Mouse (Mus musculus) adipocyte (in vitro differentiated cells): ENCODE results near the gene Hs2st1.
A peak's percentile ranks its signal among the peaks of the same experiment; 100 is the strongest.

ENCODE experiments used
- DNase-seq: peaks from one replicate; pipeline ENCODE4 v3.0.0-alpha.2; 2016; ENCODE audit warnings: low spot score

Gene Hs2st1

DNA sequence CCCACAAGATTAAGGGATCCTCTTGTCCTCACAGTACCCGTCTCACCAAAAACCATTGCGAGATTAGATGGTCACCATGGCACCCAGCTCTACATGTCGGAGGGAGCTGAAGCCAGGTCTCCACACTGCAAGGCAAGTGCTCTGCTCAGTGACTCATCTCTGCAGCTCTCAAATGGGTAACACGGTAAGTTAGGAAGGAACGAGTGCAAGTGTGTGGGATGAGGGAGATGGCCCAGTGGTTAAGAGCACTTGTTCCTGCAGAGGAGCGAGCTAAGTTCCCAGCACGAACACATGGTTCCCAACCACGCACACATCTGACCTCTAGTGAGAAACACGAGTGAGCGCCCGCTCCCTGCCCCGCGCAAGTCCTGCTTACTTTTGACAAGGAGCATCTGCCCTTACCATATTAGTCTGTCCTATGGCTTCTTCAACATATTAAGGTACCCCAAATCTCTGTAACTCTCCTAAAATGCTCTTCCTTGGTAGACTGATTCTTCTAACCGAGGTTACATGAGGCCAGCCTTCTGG lies 132.0 kb downstream of the Hs2st1 start:
- DNase-seq = no peak

DNA sequence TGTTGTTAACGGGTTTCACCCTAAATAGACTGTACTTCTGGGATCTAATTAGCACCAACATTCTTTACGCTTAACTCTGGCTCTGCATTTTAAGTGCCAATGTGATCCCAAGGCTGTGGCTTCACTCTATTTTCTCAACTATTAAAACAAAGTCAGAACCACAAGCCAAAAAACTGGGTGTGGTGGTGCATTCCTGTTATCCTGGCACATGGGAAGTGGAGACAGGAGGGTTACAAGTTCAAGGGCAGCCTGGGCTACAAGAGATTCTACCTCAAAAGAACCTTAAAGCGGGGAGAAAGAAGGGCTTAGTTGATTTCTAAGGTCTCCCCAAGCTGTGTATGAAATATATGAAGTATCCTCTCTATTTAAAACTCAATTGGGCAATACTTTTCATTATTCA lies 133.9 kb downstream of the Hs2st1 start:
- DNase-seq = no peak

DNA sequence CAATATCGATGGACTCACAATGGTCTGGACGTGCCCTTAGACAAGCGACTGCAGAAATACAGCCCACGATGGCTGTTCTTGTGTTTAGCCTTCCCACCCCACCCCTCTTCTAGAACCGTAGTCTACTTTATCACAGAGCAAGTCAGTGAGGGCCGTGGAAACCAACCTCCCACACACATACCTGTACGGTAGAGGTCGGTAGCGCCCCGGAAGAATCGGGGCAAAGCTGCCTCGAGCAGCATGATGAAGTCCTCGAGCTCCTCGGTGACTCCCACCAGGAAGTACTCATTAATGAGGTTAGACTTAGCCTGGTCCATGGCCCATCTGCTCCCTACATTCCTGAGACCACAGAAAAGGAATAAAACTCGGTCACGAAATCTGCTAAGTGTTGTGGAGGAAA lies 134.7 kb downstream of the Hs2st1 start:
- DNase-seq = no peak

DNA sequence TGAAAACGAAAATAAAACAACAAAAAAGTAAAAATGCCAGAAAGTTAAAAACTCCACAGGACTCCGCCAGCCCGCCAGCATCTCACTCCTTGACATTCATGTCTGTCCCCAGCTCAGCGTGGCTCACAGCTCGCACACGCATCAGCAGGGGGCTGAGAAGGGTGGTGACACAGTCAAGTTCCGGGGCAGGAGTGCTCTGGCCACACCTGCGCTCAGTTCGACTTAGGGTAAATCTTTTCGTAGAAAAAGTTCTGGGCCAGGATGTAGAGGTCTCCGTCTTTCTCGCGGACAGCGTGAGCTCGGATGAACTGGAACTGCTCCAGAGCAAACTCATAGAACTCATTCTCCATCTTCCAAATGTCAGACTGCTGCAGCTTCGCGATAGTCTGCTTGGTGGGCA lies 135.7 kb downstream of the Hs2st1 start:
- no peak for DNase-seq

DNA sequence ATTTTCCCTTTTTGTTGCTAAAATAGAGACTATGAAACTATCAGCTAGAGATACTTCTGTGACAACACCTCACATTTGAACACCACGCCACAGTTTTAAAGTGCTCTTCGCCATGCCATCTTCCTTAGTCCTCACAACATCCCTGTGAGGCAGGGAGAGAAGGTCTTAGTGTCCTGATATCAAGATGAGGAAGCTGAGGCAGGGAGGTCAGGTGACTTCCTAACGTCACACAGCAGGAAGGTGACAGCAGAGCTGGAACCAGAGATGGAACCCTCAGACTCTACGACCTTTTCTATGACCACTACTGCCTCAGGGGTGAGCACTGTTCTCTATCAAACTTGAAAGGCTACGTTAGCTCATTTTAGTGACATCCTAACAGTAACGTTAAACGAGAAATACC lies 136.9 kb downstream of the Hs2st1 start:
- DNase-seq = no peak

DNA sequence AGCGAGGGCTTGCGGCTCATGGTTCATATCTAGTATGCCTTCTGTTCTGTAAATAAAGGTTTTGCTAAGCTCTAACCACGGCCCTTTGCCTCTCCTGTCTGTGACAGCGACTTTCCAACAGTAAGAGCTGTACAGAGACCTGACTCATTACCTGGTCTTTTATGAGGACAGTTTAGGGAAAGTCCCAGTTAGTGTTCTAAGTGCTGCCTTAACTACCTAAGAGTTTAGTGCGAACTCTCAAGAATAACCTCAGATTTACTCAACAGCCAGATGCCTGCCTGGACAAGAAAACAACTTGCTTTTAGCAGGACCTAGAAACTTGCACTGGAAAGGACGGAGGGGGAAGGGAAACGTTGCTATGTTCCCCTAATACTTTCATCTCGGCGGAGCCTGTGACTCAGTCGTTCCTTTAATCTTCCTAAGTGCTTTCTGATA lies 137.8 kb downstream of the Hs2st1 start:
- DNase-seq = no peak

DNA sequence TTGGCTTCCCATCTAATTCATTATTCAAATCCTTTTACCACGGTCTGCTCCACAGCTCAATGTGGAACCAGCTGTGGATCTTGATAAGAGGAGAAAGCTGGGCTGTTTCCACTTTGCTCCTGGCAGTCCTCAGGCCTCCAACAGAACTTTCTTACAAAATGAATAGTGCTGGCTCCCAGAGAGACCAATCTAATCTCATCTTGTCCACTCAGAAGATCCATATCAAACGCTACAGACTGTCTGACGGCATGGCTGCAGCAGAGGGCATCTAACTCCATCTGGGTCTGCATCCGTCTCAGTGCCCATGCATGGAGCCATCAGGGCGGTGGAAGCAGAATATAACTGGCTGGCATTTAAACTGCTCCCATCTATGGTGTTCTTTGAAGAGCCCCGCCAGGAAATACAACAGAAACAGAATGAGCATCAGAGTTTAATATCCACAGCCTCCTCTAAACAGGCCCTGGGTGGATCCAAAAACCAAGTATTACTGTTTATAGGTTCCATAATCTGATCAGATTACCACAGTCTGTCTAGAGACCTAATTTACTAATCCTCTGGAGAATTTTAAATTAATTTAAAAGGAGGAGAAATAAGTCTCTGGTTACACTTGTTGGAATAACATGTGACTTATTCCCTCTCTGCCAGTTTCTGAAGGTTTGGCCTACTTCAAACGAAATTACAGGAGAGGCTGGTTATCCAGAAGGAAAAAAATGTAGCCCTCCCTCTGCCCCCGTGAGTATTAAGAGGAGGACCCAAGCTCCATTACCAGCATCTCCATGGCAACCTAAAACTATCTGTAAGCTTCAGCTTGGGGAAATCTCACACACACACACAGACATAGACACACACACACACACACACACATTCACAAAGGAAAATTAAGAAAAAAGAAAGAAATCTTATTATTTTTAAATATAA lies 141.2 kb downstream of the Hs2st1 start:
- DNase-seq = no peak

DNA sequence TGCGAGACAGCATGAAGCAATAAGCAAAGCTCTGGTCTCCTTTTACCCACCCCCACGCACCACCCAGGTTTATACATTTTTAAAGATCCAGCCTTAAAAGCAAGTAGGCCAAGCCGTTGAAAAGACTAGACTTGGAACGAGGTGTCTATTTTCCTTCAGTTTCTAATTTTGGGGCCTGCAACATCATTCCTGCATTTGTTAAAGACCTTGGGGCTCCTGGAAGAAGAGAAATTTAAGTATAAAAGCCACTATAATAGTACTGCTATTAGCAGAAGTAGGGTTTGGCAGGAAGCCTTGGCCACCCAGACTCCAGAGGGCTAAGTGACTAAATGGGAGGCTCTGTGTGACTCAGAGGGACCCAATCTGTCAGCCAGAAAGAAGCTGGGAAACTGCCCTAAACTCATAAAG lies 144.9 kb downstream of the Hs2st1 start:
- DNase-seq = no peak

DNA sequence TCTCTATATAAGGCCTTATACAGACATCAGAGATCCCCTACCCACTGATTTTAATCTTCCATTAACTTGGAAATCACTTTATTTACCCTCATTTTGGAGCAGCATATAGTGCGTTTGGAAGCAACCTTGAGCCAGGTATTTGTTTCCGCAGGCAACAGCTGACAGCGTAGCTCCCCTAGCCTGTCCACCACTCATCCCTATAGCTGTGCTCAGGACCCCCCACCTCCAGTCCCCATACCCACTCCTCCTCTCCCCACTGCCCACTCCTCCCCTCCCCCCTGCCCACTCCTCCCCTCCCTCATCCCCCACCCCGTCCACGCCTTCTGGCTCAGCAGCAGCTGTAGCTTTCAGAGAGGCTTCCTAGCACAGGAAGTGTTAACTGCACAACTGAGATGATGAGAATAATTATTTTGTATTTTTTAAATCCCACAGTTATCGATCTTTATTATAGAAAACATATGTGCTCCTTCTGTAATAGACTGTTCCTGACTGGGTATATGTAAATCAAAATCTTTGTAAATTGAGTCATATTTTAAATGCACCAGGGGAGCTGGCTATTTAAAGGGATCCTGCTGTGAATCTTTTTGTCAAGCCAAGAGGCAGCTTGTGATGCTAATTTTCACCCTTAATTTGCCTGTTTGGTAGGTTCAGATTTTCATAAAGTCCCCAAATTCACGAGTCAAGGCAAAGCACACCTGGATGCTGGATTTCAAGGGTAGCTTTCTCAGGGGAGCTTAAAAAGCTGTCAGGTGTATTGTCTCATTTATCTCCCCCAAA lies 148.4 kb downstream of the Hs2st1 start:
- DNase-seq = no peak

DNA sequence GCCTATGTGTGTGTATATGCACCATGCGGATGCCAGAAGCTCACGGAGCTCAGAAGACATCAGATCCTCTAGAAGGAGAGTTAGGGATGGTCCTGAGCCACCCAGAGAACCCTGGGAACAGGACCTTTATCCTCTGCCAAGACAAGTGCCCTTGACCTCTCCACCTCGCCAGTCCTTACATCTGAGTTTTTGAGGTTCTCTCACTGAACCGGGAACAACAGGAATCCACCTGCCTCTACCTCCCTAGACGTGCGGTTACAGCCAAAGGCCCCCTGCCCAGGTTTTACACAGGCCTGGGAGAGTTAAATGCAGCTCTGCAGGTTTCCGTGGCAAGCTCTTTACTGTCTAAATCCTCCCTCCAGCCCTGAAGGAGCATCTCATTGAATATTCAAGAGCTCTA lies 156.2 kb downstream of the Hs2st1 start:
- DNase-seq = no peak

DNA sequence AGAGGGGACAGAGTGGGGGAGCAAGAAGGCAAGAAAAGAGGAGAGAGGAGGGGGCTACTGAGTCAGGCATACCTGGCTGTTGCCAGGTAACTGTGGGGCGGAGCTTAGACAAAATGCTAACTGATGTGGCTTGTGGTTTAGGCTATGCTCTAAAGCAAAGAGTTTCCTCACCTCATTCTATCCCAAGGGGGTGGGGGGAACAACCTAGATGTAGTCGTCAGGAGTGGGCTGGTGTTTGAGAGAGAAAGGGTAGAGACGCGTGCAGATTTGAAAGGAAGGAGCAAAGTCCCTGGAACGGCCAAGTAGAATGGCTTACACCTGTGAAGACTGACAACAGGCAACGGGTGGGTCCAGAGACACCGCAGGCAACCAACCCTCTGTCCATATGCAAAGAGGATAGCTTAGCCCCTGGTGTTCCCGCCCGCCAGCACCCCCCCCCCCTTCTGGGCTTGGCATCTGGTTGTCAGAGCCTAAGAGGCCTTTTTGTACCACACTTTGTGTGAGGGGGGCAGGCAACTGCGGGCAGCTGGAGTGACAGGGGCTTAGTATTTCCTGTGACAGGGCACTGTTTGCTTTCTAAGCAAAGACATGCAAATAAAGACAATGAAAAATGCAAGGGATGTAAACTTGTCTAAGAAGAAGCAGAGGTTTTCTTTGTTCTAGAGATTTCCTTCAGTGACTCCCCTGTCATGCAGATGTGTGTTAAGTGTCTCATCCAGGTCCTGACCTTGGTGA lies 157.3 kb downstream of the Hs2st1 start:
- no peak for DNase-seq

DNA sequence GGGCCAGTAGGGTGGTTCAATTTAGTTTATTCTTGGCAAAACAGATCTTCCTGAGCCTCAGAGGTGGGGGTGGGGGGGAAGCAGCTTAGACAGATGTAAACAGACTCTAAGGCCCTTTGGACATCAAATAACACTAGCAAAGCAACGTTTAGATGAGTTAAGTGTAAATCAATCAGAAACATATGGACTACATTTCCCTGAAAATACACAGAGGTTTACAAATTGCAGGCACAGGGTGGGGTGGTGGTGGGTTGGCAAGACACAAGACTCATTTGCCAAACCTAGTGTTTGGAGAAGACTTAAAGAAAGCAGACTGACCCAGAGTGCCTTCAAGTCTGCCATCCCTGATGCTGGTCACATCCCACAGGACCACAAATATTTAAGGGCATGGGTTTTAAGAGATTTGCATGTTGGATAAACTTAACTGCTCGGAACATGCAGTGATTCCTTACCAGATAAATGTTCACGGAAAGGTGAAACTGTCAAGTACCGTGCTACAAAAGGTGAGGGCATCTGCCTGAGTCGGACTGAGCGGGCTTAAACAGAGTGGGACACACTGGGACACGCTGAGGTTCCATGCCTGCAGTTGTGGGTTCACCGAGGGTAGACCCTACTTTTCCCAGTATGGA lies 158.2 kb downstream of the Hs2st1 start:
- no peak for DNase-seq

DNA sequence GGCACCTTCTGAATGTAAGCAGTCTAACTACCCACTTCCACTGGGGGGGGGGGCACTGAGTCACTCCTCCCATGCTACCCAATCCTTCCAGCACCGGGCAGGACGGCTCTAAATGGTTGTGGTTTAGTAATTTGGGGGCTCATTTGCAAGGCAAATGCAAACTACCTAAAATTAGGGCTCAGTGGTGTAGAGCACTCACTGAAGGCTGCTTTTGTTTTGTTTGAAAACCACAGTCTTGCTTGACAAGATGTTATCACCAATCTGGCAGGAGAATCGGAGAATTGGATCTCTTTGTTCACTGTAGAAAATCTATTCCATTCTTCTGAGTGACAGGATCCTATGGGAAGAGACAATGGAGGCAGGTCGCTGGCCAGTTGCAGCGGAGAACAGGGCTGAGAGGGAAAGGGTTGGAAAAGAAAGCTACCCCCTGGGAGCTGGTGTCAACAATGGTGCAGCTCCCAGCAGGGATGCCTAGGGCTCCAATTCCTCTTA lies 158.9 kb downstream of the Hs2st1 start:
- DNase-seq = no peak

DNA sequence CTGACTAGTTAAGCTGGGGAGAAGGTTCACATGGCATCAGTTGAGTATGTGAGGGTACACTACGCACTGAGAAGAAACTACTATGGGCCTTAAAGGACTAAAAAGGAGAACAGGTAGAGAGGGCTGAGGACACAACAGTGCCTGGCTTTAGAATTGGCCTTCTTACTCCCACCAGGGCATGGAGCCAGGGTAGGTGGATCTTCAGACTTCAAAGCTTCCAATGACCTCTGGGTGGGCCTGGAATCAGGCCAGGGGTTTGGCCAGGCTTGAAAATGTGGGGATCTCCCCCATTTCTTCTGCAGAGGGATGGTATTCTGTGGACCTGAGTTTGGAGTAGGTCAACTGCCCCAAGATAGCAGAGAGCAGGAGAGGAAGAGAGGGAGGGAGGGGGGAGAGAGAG lies 161.0 kb downstream of the Hs2st1 start:
- no peak for DNase-seq

DNA sequence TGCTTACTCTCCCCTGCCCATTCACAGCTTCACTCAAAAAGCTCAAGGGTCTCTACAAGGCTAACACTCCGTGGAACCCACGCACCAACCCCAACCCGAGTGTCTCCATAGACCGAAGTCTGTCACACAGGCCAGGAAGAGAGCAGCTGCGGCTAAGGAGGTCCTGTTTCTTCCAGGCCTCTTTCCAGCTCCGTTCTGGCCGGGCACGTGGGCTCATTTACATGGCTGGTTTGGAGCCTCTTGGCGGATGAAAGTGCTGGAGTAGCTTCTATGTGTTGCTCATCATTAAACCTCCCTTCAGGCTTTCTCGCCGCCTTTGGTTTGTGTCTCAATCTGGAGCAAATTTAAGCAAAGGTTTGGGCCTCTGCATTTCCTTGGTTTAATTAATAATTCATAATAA lies 164.7 kb downstream of the Hs2st1 start:
- DNase-seq = no peak

DNA sequence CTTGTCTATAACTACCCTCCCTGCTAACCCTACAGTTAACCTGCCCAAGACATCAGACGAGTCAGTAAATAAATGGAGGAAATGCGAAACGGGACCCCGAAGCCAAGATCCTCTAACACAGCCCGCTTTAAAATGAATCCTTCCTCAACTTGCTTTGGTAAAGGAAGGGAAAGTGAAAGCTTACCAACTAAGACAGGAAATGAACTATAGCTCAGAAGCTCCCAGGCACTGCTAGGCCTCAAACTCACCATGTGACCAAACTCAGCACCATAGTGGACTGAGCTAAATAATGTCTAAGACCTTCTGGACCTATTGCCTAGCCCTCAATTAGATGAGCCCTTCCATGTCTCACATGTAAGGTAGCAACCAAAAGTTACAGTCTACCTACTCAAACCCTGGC lies 168.7 kb downstream of the Hs2st1 start:
- peak; percentile 33 for DNase-seq

DNA sequence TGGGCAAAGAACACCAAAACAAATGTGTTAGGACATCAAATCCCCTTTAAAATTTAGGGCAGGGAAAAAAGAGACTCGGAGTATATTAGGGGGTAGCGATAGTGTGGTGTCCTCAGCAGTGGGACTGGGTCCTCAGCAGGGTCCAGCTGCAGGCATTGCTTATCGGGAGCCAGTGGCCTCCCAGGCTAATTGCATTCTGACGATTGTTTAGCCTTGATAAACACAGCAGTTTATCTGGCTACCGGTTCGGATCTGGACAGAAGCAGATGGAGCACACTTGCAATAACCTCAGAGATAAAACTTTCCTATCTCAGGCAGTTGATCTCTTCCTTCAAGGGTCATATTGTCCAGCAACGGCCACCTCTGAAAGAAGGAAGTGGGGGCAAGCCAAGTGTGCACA lies 169.1 kb downstream of the Hs2st1 start:
- DNase-seq = no peak

DNA sequence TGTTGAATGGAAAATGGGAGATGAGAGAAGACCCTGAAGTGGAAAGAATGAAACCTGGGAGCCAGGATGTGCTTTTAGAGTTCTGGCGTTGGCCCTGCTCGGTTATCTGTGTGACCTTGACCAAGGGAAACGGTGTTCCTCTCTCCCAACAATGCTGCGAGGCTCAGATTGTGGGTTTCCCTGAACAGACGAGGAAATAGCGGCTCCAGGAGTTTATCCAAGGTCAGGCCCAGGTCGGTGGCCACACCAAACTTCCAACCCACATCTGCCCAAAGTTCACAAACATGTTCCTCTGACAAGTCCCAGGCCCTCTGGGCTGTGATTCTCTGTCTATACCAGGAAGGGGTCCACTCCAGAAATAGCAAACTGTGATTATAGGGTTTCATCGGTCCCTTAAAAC lies 169.6 kb downstream of the Hs2st1 start:
- no peak for DNase-seq

DNA sequence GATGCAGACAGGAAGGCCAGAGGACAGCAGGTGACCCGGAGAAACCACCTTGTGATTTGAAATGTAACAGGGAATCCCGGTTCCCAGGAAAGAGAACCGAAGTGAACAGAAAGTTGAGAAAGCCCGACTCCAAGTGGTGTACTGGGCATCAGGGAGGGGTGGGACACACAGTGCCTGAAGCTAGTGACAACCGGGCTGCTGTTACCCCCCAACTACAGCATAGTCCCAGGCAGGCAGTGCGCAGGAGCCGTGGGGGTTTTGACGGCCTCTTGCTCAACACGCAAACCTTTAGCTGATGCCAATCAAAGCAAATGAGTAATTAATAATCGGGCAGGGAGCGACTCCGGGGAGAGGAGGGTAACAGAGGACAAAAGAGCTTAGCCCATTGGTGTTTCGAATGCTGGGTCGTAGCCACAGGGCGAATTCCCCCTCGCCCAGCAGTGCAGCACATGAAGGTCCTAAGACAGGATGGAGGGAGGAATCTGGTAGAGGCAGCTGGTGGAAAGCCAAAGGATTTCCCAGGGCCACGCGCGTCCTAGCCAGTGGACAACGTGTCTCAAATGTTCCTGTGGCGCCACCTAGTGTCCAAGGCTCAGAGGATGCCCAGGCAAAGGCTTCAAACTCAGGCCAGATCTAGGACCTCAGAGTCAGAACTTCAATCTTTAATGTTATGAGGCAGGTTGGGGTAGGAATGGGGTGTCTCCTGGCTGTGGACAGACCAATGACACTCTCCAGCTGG lies 170.5 kb downstream of the Hs2st1 start:
- peak; percentile 91 for DNase-seq

DNA sequence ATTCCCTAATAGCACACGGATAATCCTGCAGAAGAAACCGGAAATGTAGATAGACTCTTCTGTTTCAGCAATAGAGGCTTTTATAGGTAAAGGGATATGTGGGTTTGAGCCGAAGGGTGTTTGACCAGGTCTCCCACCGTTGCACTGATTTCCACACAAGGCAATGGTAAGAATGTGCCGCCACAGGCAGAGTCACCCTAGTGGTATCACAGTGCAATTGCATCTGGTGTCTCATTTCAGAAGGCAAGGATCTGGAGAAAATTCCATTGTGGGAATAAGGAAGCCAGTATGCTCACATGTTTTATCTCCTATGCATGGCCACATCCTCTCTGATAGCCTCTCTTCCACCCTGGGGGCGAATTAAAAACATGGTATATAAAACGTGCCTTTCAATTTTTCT lies 171.8 kb downstream of the Hs2st1 start:
- DNase-seq = no peak

DNA sequence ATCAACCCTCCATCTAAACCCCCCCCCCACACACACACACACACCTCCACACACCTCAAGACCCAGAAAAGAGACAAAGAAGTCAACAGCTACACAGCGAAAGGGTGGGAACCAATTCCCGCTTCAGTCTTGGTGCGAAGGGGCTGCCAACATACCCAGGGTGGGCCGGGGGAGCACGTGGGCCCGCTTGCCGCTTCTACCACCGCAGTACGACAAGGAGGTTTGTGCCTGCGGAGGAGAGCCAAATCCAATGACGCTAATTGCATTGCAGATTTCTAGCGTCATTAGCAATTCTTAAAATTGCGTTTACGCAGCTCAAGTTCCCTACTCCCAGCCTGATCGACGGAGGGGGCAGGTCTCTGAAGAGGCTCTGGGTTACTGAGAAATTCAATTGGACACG lies 173.5 kb downstream of the Hs2st1 start:
- no peak for DNase-seq
